Mouse (Mus musculus) hindbrain, embryonic 10.5 days (tissue): ENCODE data around the gene St5. TPM values are rescaled to one million over a fixed set of nuclear protein-coding genes. Genes with fewer than 3 reads are reported as not detected.

ENCODE experiments used
- DNase-seq: peaks from one replicate; pipeline ENCODE4 v3.0.0-alpha.2; 2017; ENCODE audit warnings: low spot score
- H3K27ac ChIP-seq: fragments of 300-500 bp; sonication (generic); 2 replicates; pipeline ENCODE4 v1.5.1; 2016; ENCODE audit warnings: mild to moderate bottlenecking, moderate library complexity
- H3K27me3 ChIP-seq: fragments of 300-500 bp; sonication (generic); 2 replicates; pipeline ENCODE4 v1.6.1; 2016; ENCODE audit warnings: mild to moderate bottlenecking; ENCODE audit not compliant: poor library complexity, insufficient read depth, severe bottlenecking
- H3K36me3 ChIP-seq: fragments of 300-500 bp; sonication (generic); 2 replicates; pipeline ENCODE4 v1.6.1; 2016; ENCODE audit warnings: mild to moderate bottlenecking, moderate library complexity
- H3K4me1 ChIP-seq: fragments of 300-500 bp; sonication (generic); replicated peaks from 2 replicates; pipeline ENCODE4 v1.6.1; 2016; ENCODE audit warnings: mild to moderate bottlenecking
- H3K4me3 ChIP-seq: fragments of 300-500 bp; sonication (generic); 2 replicates; pipeline ENCODE4 v1.5.1; 2016; ENCODE audit warnings: mild to moderate bottlenecking, moderate library complexity
- H3K9me3 ChIP-seq: fragments of 300-500 bp; sonication (generic); 2 replicates; pipeline ENCODE4 v1.6.1; 2016; ENCODE audit warnings: mild to moderate bottlenecking, moderate library complexity
- WGBS: fragments of 180-500 bp; shearing (Covaris S2); methylation state at CpG from one replicate; pipeline ENCODE4 v1.1.7; 2016; 5-methylcytosine and 5-hydroxymethylcytosine counted together
- polyA plus RNA-seq: library from polyadenylated mRNA; unstranded; fragments of >200 nt; fragmentation: Nextera tagmentation; extraction: Ambion mirVana; gene quantifications from 2 replicates; pipeline ENCODE4 v1.2.1, GENCODE M21; 2016

The St5 gene
- polyA plus RNA-seq, 1 experiment from 2014 or later, result 44.3 TPM

DNA sequence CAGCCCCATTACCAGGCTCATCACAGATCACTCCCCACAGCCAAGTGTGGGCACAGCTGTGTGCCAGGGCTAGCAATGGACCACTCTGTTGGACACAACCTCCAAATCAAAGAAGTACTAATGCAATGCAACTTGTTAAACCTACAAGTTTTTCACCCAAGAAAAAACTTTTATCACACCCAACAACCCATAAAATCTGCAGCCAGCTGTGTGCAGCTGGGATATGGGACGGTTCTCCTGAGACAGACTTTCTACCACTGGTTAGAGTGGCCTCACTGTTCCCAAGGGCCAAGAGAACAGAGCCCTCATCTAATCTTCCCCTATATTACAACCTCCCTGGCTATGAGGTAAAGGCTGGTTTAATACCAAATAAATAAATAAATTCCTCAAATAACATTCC, 118.9 kb downstream of the St5 start:
- Histone ChIP-seq H3K9me3 (no peaks in the 10 kb centered on the region), H3K4me3 (no peak overlapping the region), H3K27me3 (no peaks in the 10 kb centered on the region), H3K36me3 (no peaks in the 10 kb centered on the region), H3K27ac (no peak overlapping the region), H3K4me1 (peaks cover 18% of the 10 kb centered on the region)
- 91% methylated on average over 1 of the region's 1 CpGs for WGBS
- DNase-seq, result no peak

DNA sequence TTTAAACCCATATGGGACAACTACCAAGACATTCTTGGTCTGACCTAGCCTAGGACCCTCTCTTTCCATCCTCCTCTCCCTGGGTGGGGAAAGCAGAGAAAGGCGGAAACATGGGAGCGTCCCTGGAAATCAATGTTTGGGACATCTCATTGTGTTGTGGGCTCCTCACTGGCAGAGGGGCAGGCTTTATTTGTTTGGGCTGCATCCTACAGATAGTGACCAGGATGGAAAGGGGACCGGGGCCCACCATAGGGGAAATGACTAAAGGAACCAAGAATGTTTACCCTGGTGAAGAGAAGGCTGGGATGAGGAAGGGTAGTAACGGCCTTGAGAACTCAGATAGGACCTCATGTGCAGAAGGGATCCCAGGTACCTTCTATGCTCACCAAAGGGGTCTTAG, 122.9 kb downstream of the St5 start:
- peak overlapping the region; percentile 84 for H3K27ac ChIP-seq
- H3K4me3 ChIP-seq, result no peak overlapping the region
- peaks cover 51% of the 10 kb centered on the region for H3K4me1 ChIP-seq
- no peaks in the 10 kb centered on the region for H3K9me3 ChIP-seq
- WGBS, result 71% methylated on average over 4 of the region's 4 CpGs
- no peak for DNase-seq
- no peaks in the 10 kb centered on the region for H3K36me3 ChIP-seq
- H3K27me3 ChIP-seq, result no peaks in the 10 kb centered on the region

DNA sequence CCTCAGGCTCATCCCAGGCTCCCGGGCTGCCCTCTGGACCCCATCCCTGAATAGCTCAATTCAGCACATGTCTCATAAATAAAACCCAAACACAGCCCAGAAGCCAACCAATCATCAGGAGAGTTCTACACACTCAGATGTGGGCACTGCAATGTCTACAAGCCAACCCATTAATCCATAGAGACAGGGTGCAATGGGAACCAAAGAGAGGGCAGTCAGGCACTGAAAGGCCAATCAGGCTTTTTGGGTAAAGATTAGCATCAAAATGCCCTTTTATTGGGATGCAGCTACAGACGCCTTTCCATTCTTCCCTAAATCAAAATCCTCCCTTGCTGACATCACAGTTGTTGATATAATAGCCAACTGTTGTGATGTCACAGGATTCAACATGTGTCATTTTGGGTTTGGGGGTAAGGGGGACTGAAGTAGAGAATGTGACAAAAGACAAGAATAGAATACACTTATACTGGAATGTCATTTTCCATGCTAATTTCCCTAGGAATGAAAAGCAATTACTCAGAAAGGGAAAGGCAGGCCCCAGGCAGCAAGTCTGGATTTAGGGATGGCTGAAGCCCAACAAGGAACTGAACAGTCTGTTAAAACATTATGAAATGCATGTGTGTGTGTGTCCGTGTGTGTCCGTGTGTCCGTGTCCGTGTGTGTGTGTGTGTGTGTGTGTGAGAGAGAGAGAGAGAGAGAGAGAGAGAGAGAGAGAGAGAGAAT, 123.7 kb downstream of the St5 start:
- WGBS, result 60% methylated on average over 6 of the region's 6 CpGs
- Histone ChIP-seq H3K27me3 (no peaks in the 10 kb centered on the region), H3K4me1 (peaks cover 58% of the 10 kb centered on the region), H3K36me3 (no peaks in the 10 kb centered on the region), H3K4me3 (no peak overlapping the region), H3K9me3 (no peaks in the 10 kb centered on the region), H3K27ac (peak overlapping the region; percentile 84)
- peak; percentile 44 for DNase-seq

DNA sequence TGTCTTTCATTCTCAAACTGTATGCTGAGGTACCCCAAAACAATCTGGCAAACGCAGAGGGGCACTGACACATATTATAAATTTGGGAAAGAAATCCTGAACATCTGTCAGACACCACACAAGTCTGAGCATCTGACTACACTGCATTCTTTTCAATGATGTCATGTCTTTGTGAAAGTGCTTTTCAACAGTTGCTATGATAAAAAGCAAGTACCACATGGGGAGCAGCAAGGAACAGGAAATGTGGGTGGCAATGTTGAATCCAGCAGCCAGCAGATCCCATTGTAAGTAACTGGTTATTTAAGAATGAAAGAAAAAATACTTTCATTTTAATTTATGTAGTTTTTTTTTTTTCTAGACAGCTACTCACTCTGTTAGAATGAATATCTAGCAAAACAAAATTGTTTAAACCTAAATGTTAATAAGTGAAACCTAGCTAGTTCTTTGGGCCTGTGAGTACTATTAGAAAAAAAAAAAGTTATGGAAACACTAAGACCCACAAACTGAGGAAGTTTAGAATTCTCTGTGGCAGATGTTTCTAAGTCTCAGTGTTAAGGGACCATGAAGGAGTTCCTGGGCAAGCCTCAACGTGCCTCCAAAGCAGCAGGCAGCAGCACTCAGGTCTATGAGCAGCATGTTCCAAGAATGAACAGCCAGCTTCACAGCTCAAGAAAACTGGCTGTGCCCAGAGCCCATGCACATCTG, 124.4 kb downstream of the St5 start:
- H3K4me3 ChIP-seq, result no peak overlapping the region

DNA sequence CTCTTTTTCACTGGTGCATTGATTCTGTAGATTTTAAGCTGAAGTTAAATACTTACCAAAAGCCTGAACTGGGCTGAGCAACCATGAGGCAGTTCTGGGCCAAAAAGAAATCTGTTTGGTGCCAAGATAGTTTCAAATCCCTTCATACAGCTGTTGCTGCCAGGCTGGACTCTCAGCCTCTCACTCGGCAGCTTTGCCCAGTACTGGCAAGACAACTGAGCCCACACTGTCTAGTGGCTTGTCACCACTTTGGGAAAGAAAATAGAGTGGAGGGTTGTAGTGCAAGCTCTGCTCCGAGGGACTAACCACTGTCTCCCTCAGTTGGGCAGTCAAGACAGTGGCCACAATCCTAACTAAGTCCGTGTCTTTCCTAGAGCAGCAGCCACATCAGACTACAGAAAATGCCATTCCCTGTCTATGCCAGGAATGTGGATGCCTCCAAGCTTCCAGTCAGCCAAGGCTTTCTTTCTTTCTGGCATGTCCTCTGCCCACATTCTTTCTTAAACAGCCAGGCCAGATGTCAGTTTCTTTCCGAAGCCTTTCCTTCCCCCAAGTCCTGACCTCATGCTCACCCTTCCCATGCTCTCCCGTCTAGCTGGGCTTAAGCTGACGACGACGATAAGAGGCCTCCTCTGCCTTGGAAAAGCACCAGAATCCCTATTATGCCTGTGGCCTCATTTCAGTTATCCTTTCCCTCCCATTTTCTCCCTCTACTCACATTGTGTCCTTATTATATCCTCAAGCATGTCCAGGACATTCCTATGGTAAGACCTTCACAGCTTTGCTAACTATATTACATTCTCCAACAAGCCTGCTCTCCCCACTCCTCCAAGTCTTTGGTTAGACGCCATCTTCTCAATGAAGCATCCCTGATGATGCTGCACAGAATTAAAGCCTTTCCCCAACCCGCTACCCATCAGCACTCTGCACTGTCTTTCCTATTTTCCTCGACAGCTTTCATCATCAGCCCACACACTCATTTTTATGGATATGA, 126.8 kb downstream of the St5 start:
- 0 out of 2 replicates have a peak, but pooled peaks cover 4% of the 10 kb centered on the region for H3K36me3 ChIP-seq
- H3K4me3 ChIP-seq, result no peak overlapping the region
- WGBS, result 57% methylated on average over 11 of the region's 11 CpGs
- DNase-seq, result no peak
- H3K27ac ChIP-seq, result peak overlapping the region; percentile 42
- H3K4me1 ChIP-seq, result peaks cover 60% of the 10 kb centered on the region
- no peaks in the 10 kb centered on the region for H3K9me3 ChIP-seq
- no peaks in the 10 kb centered on the region for H3K27me3 ChIP-seq

More for the DNA sequence above, 124.4 kb downstream of the St5 start:
- H3K36me3 ChIP-seq, result 0 out of 2 replicates have a peak, but pooled peaks cover 2% of the 10 kb centered on the region
- no peaks in the 10 kb centered on the region for H3K9me3 ChIP-seq
- peaks cover 60% of the 10 kb centered on the region for H3K4me1 ChIP-seq
- DNase-seq, result no peak
- H3K27me3 ChIP-seq, result no peaks in the 10 kb centered on the region
- 54% methylated on average over 2 of the region's 2 CpGs for WGBS
- H3K27ac ChIP-seq, result peak overlapping the region; percentile 73

DNA sequence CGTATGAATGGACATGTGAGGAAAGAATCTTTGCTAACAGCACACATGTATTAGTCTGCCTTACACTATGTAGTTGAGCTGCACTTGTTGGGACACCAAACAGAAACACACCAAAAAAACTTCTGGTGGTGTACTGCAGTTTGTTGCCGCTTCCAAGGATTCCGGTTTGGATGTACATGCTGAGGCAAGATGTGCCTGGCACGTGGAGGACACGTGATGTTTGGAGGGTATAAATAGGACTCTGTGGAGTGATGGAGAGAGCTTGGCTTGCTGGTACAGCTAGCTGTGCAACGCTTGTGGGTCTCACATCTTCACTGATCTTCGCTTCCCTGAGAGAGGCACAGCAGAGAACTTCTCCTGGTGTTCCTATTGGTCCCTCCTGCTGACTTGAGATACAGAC, 129.2 kb downstream of the St5 start:
- Histone ChIP-seq H3K9me3 (no peaks in the 10 kb centered on the region), H3K36me3 (0 out of 2 replicates have a peak, but pooled peaks cover 4% of the 10 kb centered on the region), H3K4me3 (no peak overlapping the region), H3K4me1 (peaks cover 42% of the 10 kb centered on the region), H3K27me3 (no peaks in the 10 kb centered on the region), H3K27ac (no peak overlapping the region)
- WGBS, result 94% methylated on average over 7 of the region's 7 CpGs
- DNase-seq, result no peak

DNA sequence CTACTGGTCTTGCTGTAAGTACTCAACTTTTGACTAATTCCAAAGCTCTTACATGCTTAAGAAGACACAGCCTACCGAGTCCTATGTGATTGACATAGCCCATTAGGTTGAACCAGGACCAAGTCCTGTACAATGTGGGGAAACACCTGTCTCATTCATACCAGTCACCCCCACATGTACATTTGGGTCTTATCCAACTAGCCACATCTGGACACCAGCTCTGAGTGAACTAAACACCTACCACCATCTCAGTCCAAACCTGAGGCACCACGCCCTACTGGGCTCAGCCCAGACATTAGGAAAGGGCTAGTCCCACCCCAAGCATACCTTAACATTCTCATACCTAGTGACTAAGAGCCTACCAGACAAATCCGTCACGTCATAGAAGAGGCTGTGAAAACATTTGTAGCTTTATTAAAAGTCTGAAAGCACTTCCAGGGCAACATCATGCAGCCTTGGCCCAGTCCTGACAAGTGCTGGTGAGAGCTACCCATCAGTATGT, 135.0 kb downstream of the St5 start:
- H3K36me3 ChIP-seq, result peaks cover 16% of the 10 kb centered on the region; the same call in 1 of the 2 replicates
- WGBS, result 93% methylated on average over 4 of the region's 4 CpGs
- no peaks in the 10 kb centered on the region for H3K27me3 ChIP-seq
- no peak overlapping the region for H3K27ac ChIP-seq
- H3K4me1 ChIP-seq, result 0 out of 2 replicates have a peak, but pooled peaks cover 6% of the 10 kb centered on the region
- no peak for DNase-seq
- no peaks in the 10 kb centered on the region for H3K9me3 ChIP-seq
- no peak overlapping the region for H3K4me3 ChIP-seq

DNA sequence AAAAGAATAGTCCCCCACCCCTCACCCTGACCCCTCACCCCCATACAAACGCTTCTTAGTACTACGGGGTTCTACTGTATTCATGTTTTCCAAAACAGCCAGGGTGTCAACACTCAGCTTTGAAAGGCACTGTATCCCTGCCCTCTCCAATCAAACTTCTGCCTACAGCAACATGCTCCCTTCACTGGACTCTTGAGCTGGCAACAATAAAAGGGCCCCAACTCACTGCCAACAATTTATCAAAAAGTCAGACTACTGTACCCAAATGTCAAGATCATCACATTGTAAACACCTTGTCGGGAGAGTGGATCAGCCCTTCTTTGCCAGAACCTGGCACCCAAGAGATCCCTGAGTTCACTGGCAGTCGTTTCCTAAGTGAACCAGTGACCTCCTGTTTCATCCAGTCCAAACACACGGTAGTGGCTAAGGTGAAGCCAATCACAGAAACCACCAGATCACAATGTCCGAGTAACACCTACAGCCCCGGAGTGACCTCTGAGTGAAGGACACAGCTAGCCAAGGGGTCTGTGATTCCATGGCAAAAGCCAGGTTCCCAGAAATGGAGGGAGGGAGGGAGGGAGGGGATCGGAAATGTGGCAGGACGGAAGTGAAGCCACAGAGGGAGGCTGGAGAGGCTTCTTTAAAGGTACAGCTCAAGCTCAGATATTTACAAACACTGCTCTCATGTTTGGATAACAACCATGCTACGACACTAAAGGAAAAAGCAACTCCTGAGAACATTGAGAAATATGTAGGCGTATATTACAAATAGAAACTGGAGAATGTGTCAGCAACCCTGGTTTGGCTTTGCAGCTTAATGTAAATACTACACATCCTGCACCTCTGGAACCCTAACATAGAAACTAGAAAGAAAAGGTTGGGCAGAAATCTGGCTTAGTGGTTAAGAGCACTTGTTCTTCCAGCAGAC, 136.3 kb downstream of the St5 start:
- Histone ChIP-seq H3K9me3 (no peaks in the 10 kb centered on the region), H3K4me1 (peaks cover 12% of the 10 kb centered on the region; the same call in 1 of the 2 replicates), H3K36me3 (peaks cover 16% of the 10 kb centered on the region; the same call in 1 of the 2 replicates), H3K27ac (no peak overlapping the region), H3K4me3 (no peak overlapping the region), H3K27me3 (no peaks in the 10 kb centered on the region)
- DNase-seq, result no peak
- WGBS, result 81% methylated on average over 11 of the region's 11 CpGs

DNA sequence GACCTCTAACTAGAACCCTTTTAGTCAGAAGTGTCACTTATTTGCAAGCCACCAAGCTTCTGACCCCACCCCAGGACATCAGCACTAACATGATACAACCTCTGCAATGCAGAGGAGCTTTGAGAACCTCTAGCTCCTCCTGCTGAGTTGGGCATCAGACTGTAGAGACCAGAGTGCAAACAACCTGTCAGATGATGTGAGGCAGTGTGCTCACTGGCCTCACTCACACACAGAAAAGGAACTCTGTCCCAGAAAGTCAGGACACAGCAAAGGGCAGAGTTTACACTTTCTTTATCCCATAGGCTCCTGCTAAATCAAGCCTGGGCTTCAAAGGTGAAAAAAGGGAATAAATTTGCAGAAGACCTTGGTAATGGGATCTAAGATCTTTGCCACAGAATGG, 137.1 kb downstream of the St5 start:
- Histone ChIP-seq H3K9me3 (no peaks in the 10 kb centered on the region), H3K36me3 (peaks cover 16% of the 10 kb centered on the region; the same call in 1 of the 2 replicates), H3K4me1 (peaks cover 16% of the 10 kb centered on the region; the same call in 1 of the 2 replicates), H3K27ac (no peak overlapping the region), H3K4me3 (no peak overlapping the region), H3K27me3 (no peaks in the 10 kb centered on the region)
- DNase-seq, result no peak

DNA sequence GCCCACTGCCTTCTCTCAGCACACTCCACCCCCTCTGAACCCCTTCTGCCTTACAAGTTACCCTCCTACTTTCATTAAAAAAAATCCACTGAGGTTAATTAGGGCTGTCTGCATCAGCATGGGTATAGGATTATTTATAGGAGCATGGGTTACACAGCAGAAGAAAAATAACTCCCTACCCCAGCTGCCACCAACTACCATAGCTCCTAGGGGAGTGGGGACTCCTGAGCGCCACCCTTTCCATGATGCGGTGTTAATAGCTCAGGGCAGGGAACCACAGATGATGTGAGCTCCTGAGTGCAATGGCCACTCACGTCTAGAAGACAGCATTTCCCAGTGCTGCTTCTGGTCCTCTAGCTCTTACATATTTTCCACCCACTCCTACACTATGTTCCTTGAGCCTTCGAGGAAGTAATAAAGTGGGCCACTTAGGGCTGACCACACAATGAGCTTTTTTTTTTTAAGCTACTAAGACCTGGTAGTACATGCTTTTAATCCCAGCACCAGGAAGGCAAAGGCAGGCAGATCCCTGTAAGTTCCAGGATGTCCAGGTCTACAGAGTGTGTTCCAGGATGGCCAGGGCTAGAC, 139.5 kb downstream of the St5 start:
- Histone ChIP-seq H3K27ac (no peak overlapping the region), H3K27me3 (no peaks in the 10 kb centered on the region), H3K36me3 (peaks cover 16% of the 10 kb centered on the region; the same call in 1 of the 2 replicates), H3K9me3 (no peaks in the 10 kb centered on the region), H3K4me1 (peaks cover 16% of the 10 kb centered on the region; the same call in 1 of the 2 replicates), H3K4me3 (no peak overlapping the region)
- 83% methylated on average over 4 of the region's 4 CpGs for WGBS
- DNase-seq, result no peak

DNA sequence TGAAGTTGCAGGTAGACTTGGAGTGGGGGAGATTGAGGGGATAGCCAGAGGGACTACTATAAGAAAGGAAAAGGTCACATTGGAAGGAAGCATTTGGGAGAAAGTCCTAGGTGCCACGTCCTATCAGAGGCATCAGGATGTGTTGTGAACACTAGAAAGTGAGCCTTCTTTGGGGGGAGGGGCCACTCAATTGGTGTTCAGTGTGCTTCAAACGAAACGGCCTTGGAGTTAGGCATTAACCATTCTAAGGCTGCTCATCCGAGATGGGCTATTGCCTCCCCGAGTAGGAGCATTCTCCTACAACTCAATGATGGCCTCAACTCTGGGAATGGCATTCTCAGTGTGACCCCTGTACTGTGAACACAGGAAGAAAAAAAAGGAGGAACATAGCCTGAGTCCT, 140.7 kb downstream of the St5 start:
- Histone ChIP-seq H3K4me3 (no peak overlapping the region), H3K4me1 (peaks cover 19% of the 10 kb centered on the region; the same call in 1 of the 2 replicates), H3K9me3 (no peaks in the 10 kb centered on the region), H3K36me3 (peaks cover 16% of the 10 kb centered on the region; the same call in 1 of the 2 replicates), H3K27me3 (no peaks in the 10 kb centered on the region), H3K27ac (peak overlapping the region; percentile 16; the same call in 1 of the 2 replicates)
- DNase-seq, result no peak
- WGBS, result 78% methylated on average over 5 of the region's 5 CpGs
